Mouse (Mus musculus): ENCODE results near the gene Sugct. TPM values are rescaled to one million over a fixed set of nuclear protein-coding genes. Genes with fewer than 3 reads are reported as not detected.

Gene Sugct
- total and polyA plus RNA-seq, 3 experiments = 1.0 to 3.0 TPM; not detected in 1

- H3K9ac ChIP-seq (ENCODE audit: control insufficient read depth, low read depth, low read length, poor library complexity, severe bottlenecking) = no peak overlapping the region
- H3K4me1 ChIP-seq (ENCODE audit: control insufficient read depth in 1 of 2, insufficient read depth in 2 of 2, low read length in 2 of 2) = no peaks in the 10 kb centered on the region
- no peak overlapping the region for H3K27ac ChIP-seq (ENCODE audit: control insufficient read depth, low read depth, low read length)
- no peak for TF ChIP-seq UBTF (IDR thresholded peaks at IDR 0.05; ENCODE audit: borderline replicate concordance, insufficient read depth, low read depth, low read length)
- no peak for TF ChIP-seq USF2 (IDR thresholded peaks at IDR 0.05; ENCODE audit: borderline replicate concordance in 1 of 2, insufficient read depth in 1 of 2, low read depth in 1 of 2, low read length in 2 of 2)
- TF ChIP-seq TAL1 (IDR thresholded peaks at IDR 0.05; ENCODE audit: low read length) = no peak
- TF ChIP-seq TCF12 (IDR thresholded peaks at IDR 0.05; ENCODE audit: low read depth, low read length) = no peak
- no peak for TF ChIP-seq E2F4 (IDR thresholded peaks at IDR 0.05; ENCODE audit: borderline replicate concordance, low read depth, low read length)
- no peak for TF ChIP-seq ZMIZ1 (IDR thresholded peaks at IDR 0.05; ENCODE audit: low read depth, low read length)
- no peaks in the 10 kb centered on the region for H3K79me2 ChIP-seq (ENCODE audit: control insufficient read depth, insufficient read depth, low read length, poor library complexity)
- no peaks in the 10 kb centered on the region for H3K9me3 ChIP-seq (replicated peaks; ENCODE audit: insufficient read depth, low read length)
- no peaks in the 10 kb centered on the region for H3K27me3 ChIP-seq (ENCODE audit: control insufficient read depth in 1 of 2, insufficient read depth in 2 of 2, low read length in 2 of 2)
- DNase-seq (ENCODE audit: low read depth, low spot score) = no peak
- no peaks in the 10 kb centered on the region for H3K36me3 ChIP-seq (ENCODE audit: control insufficient read depth in 1 of 2, insufficient read depth in 2 of 2, low read length in 2 of 2)
- no peak overlapping the region for H3K4me3 ChIP-seq (ENCODE audit: control insufficient read depth in 1 of 2, insufficient read depth in 1 of 2, low read depth in 2 of 2, low read length in 2 of 2)
Measured at GRCm38 (mm10) chr13:17185253-17185652, 510.1 kb downstream of the Sugct start.

- H3K4me3 ChIP-seq (ENCODE audit: control insufficient read depth in 1 of 2, insufficient read depth in 1 of 2, low read depth in 2 of 2, low read length in 2 of 2) = no peak overlapping the region
- H3K36me3 ChIP-seq (ENCODE audit: control insufficient read depth in 1 of 2, insufficient read depth in 2 of 2, low read length in 2 of 2) = no peaks in the 10 kb centered on the region
- no peak for DNase-seq (ENCODE audit: low read depth, low spot score)
- H3K9ac ChIP-seq (ENCODE audit: control insufficient read depth, low read depth, low read length, poor library complexity, severe bottlenecking) = no peak overlapping the region
- no peaks in the 10 kb centered on the region for H3K27me3 ChIP-seq (ENCODE audit: control insufficient read depth in 1 of 2, insufficient read depth in 2 of 2, low read length in 2 of 2)
- H3K9me3 ChIP-seq (replicated peaks; ENCODE audit: insufficient read depth, low read length) = no peaks in the 10 kb centered on the region
- H3K79me2 ChIP-seq (ENCODE audit: control insufficient read depth, insufficient read depth, low read length, poor library complexity) = no peaks in the 10 kb centered on the region
- no peak for TF ChIP-seq POLR2AphosphoS5 (IDR thresholded peaks at IDR 0.05; ENCODE audit: borderline replicate concordance, low read depth, low read length)
- no peak for TF ChIP-seq GABPA (IDR thresholded peaks at IDR 0.05; ENCODE audit: low read depth, low read length)
- TF ChIP-seq UBTF (IDR thresholded peaks at IDR 0.05; ENCODE audit: borderline replicate concordance, insufficient read depth, low read depth, low read length) = no peak
- TF ChIP-seq POLR2AphosphoS2 (IDR thresholded peaks at IDR 0.05; ENCODE audit: low read length) = no peak
- no peak for TF ChIP-seq SIN3A (IDR thresholded peaks at IDR 0.05; ENCODE audit: low read length)
- TF ChIP-seq SMC3 (IDR thresholded peaks at IDR 0.05; ENCODE audit: low read depth, low read length) = no peak
- no peak for TF ChIP-seq ZNF384 (IDR thresholded peaks at IDR 0.05; ENCODE audit: low read depth, low read length)
- TF ChIP-seq MYC (IDR thresholded peaks at IDR 0.05; ENCODE audit: low read depth, low read length) = no peak
- no peak for TF ChIP-seq MYB (IDR thresholded peaks at IDR 0.05; ENCODE audit: low read depth, low read length)
- TF ChIP-seq EP300 (IDR thresholded peaks at IDR 0.05; ENCODE audit: low read depth in 1 of 2, low read length in 2 of 2) = no peak
- TF ChIP-seq RAD21 (IDR thresholded peaks at IDR 0.05; ENCODE audit: low read depth, low read length) = no peak
- no peak for TF ChIP-seq NELFE (IDR thresholded peaks at IDR 0.05; ENCODE audit: low read depth, low read length)
- H3K4me1 ChIP-seq (ENCODE audit: control insufficient read depth in 1 of 2, insufficient read depth in 2 of 2, low read length in 2 of 2) = no peaks in the 10 kb centered on the region
- H3K27ac ChIP-seq (ENCODE audit: control insufficient read depth, low read depth, low read length) = no peak overlapping the region
Measured at GRCm38 (mm10) chr13:17165917-17166316, 529.4 kb downstream of the Sugct start.
